Mouse (Mus musculus) layer of hippocampus, postnatal 36 days (tissue): Measurements from ENCODE around the gene Gm2035. TPM values are rescaled to one million over a fixed set of nuclear protein-coding genes. Genes with fewer than 3 reads are reported as not detected.
"Not testable (repeated sequence)": the region's sequence is repeated elsewhere in the genome, so short reads cannot be mapped to it uniquely, and the experiment has no call there.

Experiments used
- DNase-seq, 2 experiments: peaks; one replicate each; pipeline ENCODE4 v3.0.0; 2022
- total RNA-seq, 2 experiments: library from RNA; stranded (reverse); gene quantifications; 2 replicates each; pipeline ENCODE4 v1.2.3; 2021

The Gm2035 gene
- total RNA-seq = not detected

GRCm38 (mm10) chr12:87919721-87920120 is at the start of gene Gm2035:
Gene Gm2035, minus strand, starts transcription at chr12:87919857.
- DNase-seq = not testable (repeated sequence)

- not testable (repeated sequence) for DNase-seq
Observed at GRCm38 (mm10) chr12:87953780-87954179, 34.1 kb upstream of the Gm2035 start, which contains the start of gene Gm2042. Gene Gm2042, plus strand, starts transcription at chr12:87954080.

- DNase-seq = not testable (repeated sequence)
Observed at GRCm38 (mm10) chr12:87895070-87895469, 24.6 kb downstream of the Gm2035 start, which contains the start of gene Gm2022. Gene Gm2022, plus strand, starts transcription at chr12:87895370.

- not testable (repeated sequence) for DNase-seq
Observed at GRCm38 (mm10) chr12:87873772-87874171, 45.9 kb downstream of the Gm2035 start, which contains the start of gene Gm2016. Gene Gm2016, plus strand, starts transcription at chr12:87874072.

Other genes starting within 250 kb of the Gm2035 start
- gene Gm21319, start 144.1 kb downstream of the Gm2035 start, total RNA-seq = not detected
- gene Gm21936, start 124.3 kb downstream of the Gm2035 start, total RNA-seq = not detected
- not detected for gene BB287469, start 103.3 kb downstream of the Gm2035 start, total RNA-seq
- gene Gm2001, start 77.5 kb downstream of the Gm2035 start, total RNA-seq = not detected
- not detected for gene Gm2016, start 45.8 kb downstream of the Gm2035 start, total RNA-seq
- gene Gm2022, start 24.5 kb downstream of the Gm2035 start, total RNA-seq = not detected
- not detected for gene Gm2042, start 34.2 kb upstream of the Gm2035 start, total RNA-seq
- gene Gm2075, start 92.0 kb upstream of the Gm2035 start, total RNA-seq = not detected
- gene Gm6803, start 98.9 kb upstream of the Gm2035 start, total RNA-seq = not detected
- not detected for gene Gm2056, start 107.1 kb upstream of the Gm2035 start, total RNA-seq
- gene Gm16368, start 163.8 kb upstream of the Gm2035 start, total RNA-seq = not detected